In the genomic region with DNA sequence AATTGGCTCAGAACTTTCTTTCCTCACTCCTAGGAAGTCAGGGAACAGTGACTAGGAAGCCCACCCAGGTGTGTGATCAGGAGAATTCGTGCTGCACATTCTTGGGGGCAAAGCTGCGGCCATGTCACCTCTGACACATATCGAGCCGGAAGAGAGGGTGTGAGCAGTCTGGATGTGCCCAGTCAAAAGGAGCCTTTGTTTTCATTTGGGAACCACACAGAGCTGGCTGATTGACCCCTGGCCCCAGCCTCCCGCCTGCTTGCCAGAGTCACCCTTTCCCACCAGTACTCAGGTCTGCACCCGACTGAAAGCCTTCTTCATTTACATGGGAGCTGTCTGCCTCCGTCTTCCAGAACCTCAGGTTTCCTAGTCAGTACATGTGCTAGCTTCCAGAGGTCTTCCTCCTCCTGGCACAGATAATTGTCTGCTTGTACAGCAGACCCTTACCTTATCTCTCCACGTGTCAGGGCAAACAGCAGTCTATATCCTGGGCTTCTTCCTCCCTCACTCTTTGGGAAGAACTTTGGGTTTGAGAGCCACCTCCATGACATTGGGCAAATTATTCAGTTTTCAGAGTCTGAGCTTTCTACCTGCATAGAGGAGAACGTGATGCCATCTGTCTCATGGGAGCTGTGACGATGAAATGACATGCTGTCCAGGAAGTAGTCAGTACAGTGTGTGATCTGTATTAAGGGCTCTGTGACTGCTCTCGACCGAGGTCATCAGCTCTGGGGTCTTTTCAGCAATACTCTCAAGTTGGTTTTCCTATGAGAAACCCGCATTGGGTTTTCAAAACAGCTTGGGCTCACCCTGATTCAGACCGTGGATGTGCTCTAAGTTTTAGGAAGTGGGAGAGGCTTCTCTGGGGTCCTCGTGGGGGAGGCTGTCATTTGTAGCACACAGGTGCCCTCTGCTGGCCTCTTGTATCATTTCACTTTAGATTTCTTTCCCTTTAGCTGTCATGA, we compare ENCODE assay signal across 8 mouse cellular contexts.
DNase-seq lines count a peak whose midpoint lies in the region; ATAC-seq and TF ChIP-seq lines count a peak whose summit lies in the region.

No protein-coding gene starts in this region.

- H3K4me1 ChIP-seq in spleen, adult 2 months (ENCODE audit: control insufficient read depth, insufficient read depth, insufficient read length): no peaks in the 10 kb centered on the region
- H3K4me1 ChIP-seq in bone marrow, adult 2 months (ENCODE audit: control insufficient read depth, insufficient read depth, low read length): no peaks in the 10 kb centered on the region
- H3K4me1 ChIP-seq in forebrain, embryonic 12.5 days: no peaks in the 10 kb centered on the region
- H3K4me1 ChIP-seq in hindbrain, embryonic 13.5 days (replicated peaks): 0 out of 2 replicates have a peak, but pooled peaks cover 5% of the 10 kb centered on the region

- no peaks in the 10 kb centered on the region; the same call in 1 of the 2 replicates for H3K27me3 ChIP-seq in spleen, adult 2 months (ENCODE audit: control insufficient read depth, insufficient read depth, low read length)
- H3K27me3 ChIP-seq in forebrain, embryonic 12.5 days: no peaks in the 10 kb centered on the region
- H3K27me3 ChIP-seq in hindbrain, embryonic 13.5 days: no peaks in the 10 kb centered on the region

- H3K27ac ChIP-seq in spleen, adult 2 months (ENCODE audit: insufficient read depth, low read length): no peak overlapping the region
- H3K27ac ChIP-seq in bone marrow, adult 2 months (ENCODE audit: control insufficient read depth, insufficient read depth, low read depth, low read length, poor library complexity): no peak overlapping the region
- no peak overlapping the region for H3K27ac ChIP-seq in forebrain, embryonic 12.5 days
- no peak overlapping the region for H3K27ac ChIP-seq in hindbrain, embryonic 13.5 days

- no peaks in the 10 kb centered on the region for H3K9me3 ChIP-seq in forebrain, embryonic 12.5 days
- no peaks in the 10 kb centered on the region for H3K9me3 ChIP-seq in hindbrain, embryonic 13.5 days

- ATAC-seq in forebrain, embryonic 12.5 days (ENCODE audit: low FRiP score): peak; percentile 83; the same call in 1 of the 2 replicates
- ATAC-seq in hindbrain, embryonic 13.5 days (ENCODE audit: low FRiP score): peak; percentile 81
- ATAC-seq in monocyte, adult 5-6 weeks (replicated peaks; ENCODE audit: insufficient number of reproducible peaks, low FRiP score, low TSS enrichment, poor library complexity, severe bottlenecking): peak; percentile 65

- no peak overlapping the region; the same call in 1 of the 2 replicates for H3K4me2 ChIP-seq in forebrain, embryonic 12.5 days
- H3K4me2 ChIP-seq in hindbrain, embryonic 13.5 days: peak overlapping the region; percentile 34

- TF ChIP-seq CTCF in spleen, adult 2 months (IDR thresholded peaks at IDR 0.05; ENCODE audit: extremely low read depth, insufficient read depth, insufficient read length, insufficient replicate concordance): peak; percentile 65; the same call in 1 of the 2 replicates
- peak; percentile 62 for TF ChIP-seq CTCF in bone marrow, adult 2 months (IDR thresholded peaks at IDR 0.05; ENCODE audit: control insufficient read depth, insufficient read depth, low read length)

- H3K36me3 ChIP-seq in spleen, adult 2 months (ENCODE audit: control insufficient read depth, insufficient read depth, low read length): no peaks in the 10 kb centered on the region
- H3K36me3 ChIP-seq in forebrain, embryonic 12.5 days (replicated peaks): no peaks in the 10 kb centered on the region
- no peaks in the 10 kb centered on the region for H3K36me3 ChIP-seq in hindbrain, embryonic 13.5 days

- 52% methylated on average over 15 of the region's 15 CpGs for WGBS in spleen, adult 2 months
- 47% methylated on average over 15 of the region's 15 CpGs for WGBS in bone marrow, adult 2 months
- WGBS in forebrain, embryonic 12.5 days: 36% methylated on average over 15 of the region's 15 CpGs
- WGBS in hindbrain, embryonic 13.5 days: 22% methylated on average over 15 of the region's 15 CpGs

- no peak overlapping the region for H3K9ac ChIP-seq in forebrain, embryonic 12.5 days
- H3K9ac ChIP-seq in hindbrain, embryonic 13.5 days: no peak overlapping the region

- H3K4me3 ChIP-seq in spleen, adult 2 months (ENCODE audit: extremely low read depth, insufficient read depth, insufficient read length): 0 out of 2 replicates have a peak overlapping the region, but pooled peaks have one; percentile 18
- H3K4me3 ChIP-seq in bone marrow, adult 2 months (replicated peaks; ENCODE audit: control insufficient read depth, low read depth, low read length): no peak overlapping the region
- no peak overlapping the region for H3K4me3 ChIP-seq in forebrain, embryonic 12.5 days (replicated peaks)
- H3K4me3 ChIP-seq in hindbrain, embryonic 13.5 days: no peak overlapping the region

- TF ChIP-seq POLR2A in spleen, adult 2 months (IDR thresholded peaks at IDR 0.05; ENCODE audit: low read depth, low read length): no peak
- TF ChIP-seq POLR2A in bone marrow, adult 2 months (IDR thresholded peaks at IDR 0.05; ENCODE audit: borderline replicate concordance, control insufficient read depth, low read depth, low read length): no peak

- peak in 1 of 2 experiments; percentile 38 for DNase-seq in spleen, adult 2 months (ENCODE audit: low read depth in 1 of 2, low spot score in 2 of 2)
- no peak for DNase-seq in spleen, postnatal 14 days (ENCODE audit: low spot score in 2 of 2)
- DNase-seq in liver: peak; percentile 42
- DNase-seq in ovary, postnatal 10 days (ENCODE audit: low spot score): no peak
